Mouse (Mus musculus) heart, adult 2 months (tissue): ENCODE results near the gene Dock8.

Experiments
- CTCF ChIP-seq: fragments of 200-600 bp; IDR thresholded peaks from 2 replicates; pipeline ENCODE4 v1.8.1; 2022; ENCODE audit warnings: antibody characterized with exemption, mild to moderate bottlenecking, moderate library complexity
- POLR2A ChIP-seq: fragments of 200-500 bp; IDR thresholded peaks from 2 replicates; pipeline ENCODE4 v1.6.1; 2011; ENCODE audit warnings: mild to moderate bottlenecking, low read depth, low read length, control low read depth; ENCODE audit not compliant: insufficient read depth

- TF ChIP-seq POLR2A, result no peak
- TF ChIP-seq CTCF, result no peak
These were observed 112.4 kb downstream of the Dock8 start for GRCm38 (mm10) chr19:25111591-25112233.
